Mouse (Mus musculus): ENCODE data around the gene Olfr380. TPM values are rescaled to one million over a fixed set of nuclear protein-coding genes. Genes with fewer than 3 reads are reported as not detected.

The Olfr380 gene
- not detected in 2 replicates for polyA plus RNA-seq (2012; rRNA removed)

GRCm38 (mm10) chr11:73457408-73457807 is at the start of gene Olfr380:
Gene Olfr380 (minus strand): TSS chr11:73457508.

GRCm38 (mm10) chr11:73491503-73491902 is 34.2 kb upstream of the Olfr380 start, which contains the start of gene Olfr381:
Gene Olfr381 (minus strand): TSS chr11:73491603.

GRCm38 (mm10) chr11:73428377-73428776 is 28.9 kb downstream of the Olfr380 start, which contains the start of gene Olfr378:
Gene Olfr378 (minus strand): TSS chr11:73428477.

Other genes starting within 250 kb of the Olfr380 start
- 0.19 and 0.64 TPM in 2 replicates for gene Trpv1, start 223.2 kb downstream of the Olfr380 start, polyA plus RNA-seq (2012; rRNA removed)
- gene Trpv3, start 190.1 kb downstream of the Olfr380 start, polyA plus RNA-seq (2012; rRNA removed): 0.30 and 0.37 TPM in 2 replicates
- 2.5 and 2.6 TPM in 2 replicates for gene Aspa, start 127.9 kb downstream of the Olfr380 start, polyA plus RNA-seq (2012; rRNA removed)
- not detected in 2 replicates for gene Gm49340, start 127.8 kb downstream of the Olfr380 start, polyA plus RNA-seq (2012; rRNA removed)
- 0.05 TPM in 1 of 2 replicates, not detected in the other for gene Spata22, start 127.8 kb downstream of the Olfr380 start, polyA plus RNA-seq (2012; rRNA removed)
- not detected in 2 replicates for gene Olfr20, start 106.7 kb downstream of the Olfr380 start, polyA plus RNA-seq (2012; rRNA removed)
- gene Olfr376, start 86.3 kb downstream of the Olfr380 start, polyA plus RNA-seq (2012; rRNA removed): not detected in 2 replicates
- not detected in 2 replicates for gene Olfr1, start 57.9 kb downstream of the Olfr380 start, polyA plus RNA-seq (2012; rRNA removed)
- gene Olfr378, start 29.0 kb downstream of the Olfr380 start, polyA plus RNA-seq (2012; rRNA removed): not detected in 2 replicates
- gene Olfr381, start 34.1 kb upstream of the Olfr380 start, polyA plus RNA-seq (2012; rRNA removed): not detected in 2 replicates
- gene Olfr382, start 59.7 kb upstream of the Olfr380 start, polyA plus RNA-seq (2012; rRNA removed): not detected in 2 replicates
- not detected in 2 replicates for gene Olfr385, start 135.5 kb upstream of the Olfr380 start, polyA plus RNA-seq (2012; rRNA removed)
- not detected in 2 replicates for gene Olfr384, start 141.1 kb upstream of the Olfr380 start, polyA plus RNA-seq (2012; rRNA removed)
- not detected in 2 replicates for gene Zfp735, start 231.3 kb upstream of the Olfr380 start, polyA plus RNA-seq (2012; rRNA removed)